Mouse (Mus musculus) c-Kit-positive CD71-negative TER-119-negative erythroid progenitor cells, embryonic 14.5 days (primary cell): ENCODE measurements around the gene Celsr3.

ENCODE experiments used
- DNase-seq: peaks from one replicate; pipeline ENCODE4 v3.0.0-alpha.2; 2013; ENCODE audit warnings: low read depth

Celsr3 gene

GRCm38 (mm10) chr9:108806831-108807230 is 19.3 kb upstream of the Celsr3 start:
- DNase-seq: no peak

- no peak for DNase-seq
These were observed 18.4 kb upstream of the Celsr3 start for GRCm38 (mm10) chr9:108807674-108808073.

GRCm38 (mm10) chr9:108808163-108808665 is 17.9 kb upstream of the Celsr3 start, which contains the start of gene Nckipsd:
Nckipsd (plus strand) TSS chr9:108808368.
- DNase-seq: peak; percentile 89

- no peak for DNase-seq
These were observed 16.9 kb upstream of the Celsr3 start for GRCm38 (mm10) chr9:108809188-108809587.

- no peak for DNase-seq
These were observed 16.4 kb upstream of the Celsr3 start for GRCm38 (mm10) chr9:108809723-108810122.

- no peak for DNase-seq
These were observed 15.6 kb upstream of the Celsr3 start for GRCm38 (mm10) chr9:108810516-108810915.

- no peak for DNase-seq
These were observed 10.6 kb upstream of the Celsr3 start for GRCm38 (mm10) chr9:108815557-108815956.

GRCm38 (mm10) chr9:108819495-108819894 is 6.6 kb upstream of the Celsr3 start:
- DNase-seq: peak; percentile 34

- no peak for DNase-seq
These were observed 6.0 kb upstream of the Celsr3 start for GRCm38 (mm10) chr9:108820077-108820476.

- DNase-seq: no peak
These were observed 1.9 kb upstream of the Celsr3 start for GRCm38 (mm10) chr9:108824144-108824685.

GRCm38 (mm10) chr9:108824755-108825413 is 1.2 kb upstream of the Celsr3 start:
- no peak for DNase-seq

GRCm38 (mm10) chr9:108826700-108827340 is 700 bp downstream of the Celsr3 start:
- DNase-seq: peak; percentile 65

GRCm38 (mm10) chr9:108827454-108827853 is 1.3 kb downstream of the Celsr3 start:
- DNase-seq: peak; percentile 25

GRCm38 (mm10) chr9:108827906-108828305 is 1.8 kb downstream of the Celsr3 start:
- no peak for DNase-seq

- DNase-seq: no peak
These were observed 5.5 kb downstream of the Celsr3 start for GRCm38 (mm10) chr9:108831637-108832036.

GRCm38 (mm10) chr9:108832390-108833108 is 6.4 kb downstream of the Celsr3 start:
- DNase-seq: peak; percentile 84

- no peak for DNase-seq
These were observed 16.9 kb downstream of the Celsr3 start for GRCm38 (mm10) chr9:108842989-108843388.

- no peak for DNase-seq
These were observed 19.3 kb downstream of the Celsr3 start for GRCm38 (mm10) chr9:108845390-108845789.

- DNase-seq: no peak
These were observed 21.3 kb downstream of the Celsr3 start for GRCm38 (mm10) chr9:108847374-108847773.

GRCm38 (mm10) chr9:108848419-108848818 is 22.3 kb downstream of the Celsr3 start:
- DNase-seq: no peak

- DNase-seq: no peak
These were observed 26.9 kb downstream of the Celsr3 start, which contains the start of gene Slc26a6 for GRCm38 (mm10) chr9:108852976-108853375. Slc26a6 (plus strand) TSS chr9:108853283.

GRCm38 (mm10) chr9:108853635-108854240 is 27.6 kb downstream of the Celsr3 start:
- DNase-seq: peak; percentile 88
